Mouse (Mus musculus): ENCODE data around the gene Zbtb46. TPM values are rescaled to one million over a fixed set of nuclear protein-coding genes. Genes with fewer than 3 reads are reported as not detected.

The Zbtb46 gene
- polyA plus RNA-seq (2014; fragmentation: Illumina TruSeq; extraction: RNeasy Lipid Tissue Mini Kit (QIAGEN cat#74804)): 11.5 TPM

GRCm38 (mm10) chr2:181459153-181459672, at the start of gene Zbtb46:
Gene Zbtb46, minus strand, starts transcription at chr2:181459426.

GRCm38 (mm10) chr2:181496831-181497547, 37.8 kb upstream of the Zbtb46 start, which contains the start of gene Tpd52l2:
Gene Tpd52l2, plus strand, starts transcription at chr2:181497142.

GRCm38 (mm10) chr2:181493156-181493927, 34.1 kb upstream of the Zbtb46 start, which contains the start of gene Abhd16b:
Gene Abhd16b, plus strand, starts transcription at chr2:181493206.

GRCm38 (mm10) chr2:181379778-181380177, 79.4 kb downstream of the Zbtb46 start, which contains the start of gene Lime1:
Gene Lime1, plus strand, starts transcription at chr2:181380078.

GRCm38 (mm10) chr2:181364860-181365596, 94.2 kb downstream of the Zbtb46 start, which contains the start of the genes Zgpat and Arfrp1:
Gene Zgpat, plus strand, starts transcription at chr2:181364928.
Gene Arfrp1, minus strand, starts transcription at chr2:181365404.

Other genes with a start within 250 kb of the Zbtb46 start
- not detected for gene Srms, start 246.2 kb downstream of the Zbtb46 start, polyA plus RNA-seq (2014; fragmentation: Illumina TruSeq; extraction: RNeasy Lipid Tissue Mini Kit (QIAGEN cat#74804))
- not detected for gene Fndc11, start 239.4 kb downstream of the Zbtb46 start, polyA plus RNA-seq (2014; fragmentation: Illumina TruSeq; extraction: RNeasy Lipid Tissue Mini Kit (QIAGEN cat#74804))
- 1.2 TPM for gene Helz2, start 217.4 kb downstream of the Zbtb46 start, polyA plus RNA-seq (2014; fragmentation: Illumina TruSeq; extraction: RNeasy Lipid Tissue Mini Kit (QIAGEN cat#74804))
- 5.6 TPM for gene Gmeb2, start 171.4 kb downstream of the Zbtb46 start, polyA plus RNA-seq (2014; fragmentation: Illumina TruSeq; extraction: RNeasy Lipid Tissue Mini Kit (QIAGEN cat#74804))
- not detected for gene Stmn3, start 144.9 kb downstream of the Zbtb46 start, polyA plus RNA-seq (2014; fragmentation: Illumina TruSeq; extraction: RNeasy Lipid Tissue Mini Kit (QIAGEN cat#74804))
- 7.9 TPM for gene Rtel1, start 139.7 kb downstream of the Zbtb46 start, polyA plus RNA-seq (2014; fragmentation: Illumina TruSeq; extraction: RNeasy Lipid Tissue Mini Kit (QIAGEN cat#74804))
- 0.86 TPM for gene Zgpat, start 94.5 kb downstream of the Zbtb46 start, polyA plus RNA-seq (2014; fragmentation: Illumina TruSeq; extraction: RNeasy Lipid Tissue Mini Kit (QIAGEN cat#74804))
- 28.3 TPM for gene Arfrp1, start 94.0 kb downstream of the Zbtb46 start, polyA plus RNA-seq (2014; fragmentation: Illumina TruSeq; extraction: RNeasy Lipid Tissue Mini Kit (QIAGEN cat#74804))
- 0.88 TPM for gene Lime1, start 79.3 kb downstream of the Zbtb46 start, polyA plus RNA-seq (2014; fragmentation: Illumina TruSeq; extraction: RNeasy Lipid Tissue Mini Kit (QIAGEN cat#74804))
- gene Abhd16b, start 33.8 kb upstream of the Zbtb46 start, polyA plus RNA-seq (2014; fragmentation: Illumina TruSeq; extraction: RNeasy Lipid Tissue Mini Kit (QIAGEN cat#74804)): not detected
- gene Tpd52l2, start 37.7 kb upstream of the Zbtb46 start, polyA plus RNA-seq (2014; fragmentation: Illumina TruSeq; extraction: RNeasy Lipid Tissue Mini Kit (QIAGEN cat#74804)): 69.5 TPM
- 43.8 TPM for gene Dnajc5, start 61.1 kb upstream of the Zbtb46 start, polyA plus RNA-seq (2014; fragmentation: Illumina TruSeq; extraction: RNeasy Lipid Tissue Mini Kit (QIAGEN cat#74804))
- gene Uckl1, start 125.5 kb upstream of the Zbtb46 start, polyA plus RNA-seq (2014; fragmentation: Illumina TruSeq; extraction: RNeasy Lipid Tissue Mini Kit (QIAGEN cat#74804)): 9.2 TPM
- gene Prpf6, start 132.4 kb upstream of the Zbtb46 start, polyA plus RNA-seq (2014; fragmentation: Illumina TruSeq; extraction: RNeasy Lipid Tissue Mini Kit (QIAGEN cat#74804)): 55.6 TPM
- gene Zfp512b, start 133.4 kb upstream of the Zbtb46 start, polyA plus RNA-seq (2014; fragmentation: Illumina TruSeq; extraction: RNeasy Lipid Tissue Mini Kit (QIAGEN cat#74804)): 3.9 TPM
- gene Samd10, start 139.8 kb upstream of the Zbtb46 start, polyA plus RNA-seq (2014; fragmentation: Illumina TruSeq; extraction: RNeasy Lipid Tissue Mini Kit (QIAGEN cat#74804)): 6.8 TPM
- gene Gm29797, start 197.6 kb upstream of the Zbtb46 start, polyA plus RNA-seq (2014; fragmentation: Illumina TruSeq; extraction: RNeasy Lipid Tissue Mini Kit (QIAGEN cat#74804)): not detected
- gene Sox18, start 212.2 kb upstream of the Zbtb46 start, polyA plus RNA-seq (2014; fragmentation: Illumina TruSeq; extraction: RNeasy Lipid Tissue Mini Kit (QIAGEN cat#74804)): 0.66 TPM
- gene Tcea2, start 220.9 kb upstream of the Zbtb46 start, polyA plus RNA-seq (2014; fragmentation: Illumina TruSeq; extraction: RNeasy Lipid Tissue Mini Kit (QIAGEN cat#74804)): 0.43 TPM
- gene Rgs19, start 234.6 kb upstream of the Zbtb46 start, polyA plus RNA-seq (2014; fragmentation: Illumina TruSeq; extraction: RNeasy Lipid Tissue Mini Kit (QIAGEN cat#74804)): 24.6 TPM
- gene Lkaaear1, start 239.0 kb upstream of the Zbtb46 start, polyA plus RNA-seq (2014; fragmentation: Illumina TruSeq; extraction: RNeasy Lipid Tissue Mini Kit (QIAGEN cat#74804)): not detected